17 mouse cellular contexts compared by ENCODE assay signal in the genomic region with DNA sequence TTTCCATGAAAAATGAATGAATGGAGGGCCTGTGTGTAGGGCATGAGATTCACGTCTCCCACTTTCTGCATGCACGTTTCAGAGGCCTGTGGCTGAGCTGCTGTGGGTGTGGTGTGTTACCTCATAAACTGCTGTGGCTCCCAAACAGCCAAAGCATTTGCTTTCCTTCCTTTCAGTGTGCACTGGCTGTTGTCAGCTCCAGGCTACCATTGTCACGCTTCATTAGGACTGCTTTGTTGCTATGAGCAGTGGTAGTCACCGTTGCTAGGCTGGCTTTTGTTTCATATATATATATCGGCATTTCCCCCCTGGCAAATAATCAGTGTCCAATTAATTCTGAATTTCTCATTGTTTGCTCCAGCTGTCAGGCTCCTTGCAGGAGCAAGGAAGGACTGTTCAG.
A peak's percentile ranks its signal among the peaks of the same experiment; 100 is the strongest.
DNase-seq lines count a peak whose midpoint lies in the region; ATAC-seq and TF ChIP-seq lines count a peak whose summit lies in the region.
"Had no signal": no experiment of that assay in that cellular context is flagged by ENCODE, and none has a peak within 500 bp of the region (broad histone marks: within the 10 kb centered on the region; RNA-seq: fewer than 3 reads in every experiment).

No protein-coding gene starts in this region.

- intact Hi-C loops in gastrocnemius, postnatal 36 days (cut with DNase I), result no loop called here

- H3K4me1 ChIP-seq in lung, embryonic 14.5 days (ENCODE audit: insufficient read depth), result no peaks in the 10 kb centered on the region
- peaks cover 4% of the 10 kb centered on the region for H3K4me1 ChIP-seq in hindbrain, embryonic 11.5 days (replicated peaks; ENCODE audit: control insufficient read depth, insufficient read depth, low read length)
- H3K4me1 ChIP-seq in midbrain, embryonic 13.5 days (replicated peaks), result peaks cover 30% of the 10 kb centered on the region
- H3K4me1 ChIP-seq in kidney, adult 2 months (ENCODE audit: control insufficient read depth, insufficient read depth, low read length), result no peaks in the 10 kb centered on the region
- H3K4me1 ChIP-seq: liver, embryonic 13.5 days had no signal

- no peak for TF ChIP-seq POLR2A in kidney, adult 2 months (IDR thresholded peaks at IDR 0.05; ENCODE audit: low read depth, low read length)

- no peak overlapping the region for H3K27ac ChIP-seq in lung, embryonic 14.5 days (ENCODE audit: low read depth)
- peak overlapping the region; percentile 33 for H3K27ac ChIP-seq in hindbrain, embryonic 11.5 days (ENCODE audit: low read depth, low read length)
- H3K27ac ChIP-seq in midbrain, embryonic 13.5 days, result peak overlapping the region; percentile 71
- no peak overlapping the region for H3K27ac ChIP-seq in kidney, adult 2 months (ENCODE audit: insufficient read depth, low read depth, low read length)
- H3K27ac ChIP-seq: liver, embryonic 13.5 days had no signal

- H3K9me3 ChIP-seq in lung, embryonic 14.5 days (ENCODE audit: low read depth, low read length), result no peaks in the 10 kb centered on the region
- no peaks in the 10 kb centered on the region for H3K9me3 ChIP-seq in hindbrain, embryonic 11.5 days (ENCODE audit: control insufficient read depth, low read length)
- no peaks in the 10 kb centered on the region for H3K9me3 ChIP-seq in midbrain, embryonic 13.5 days

- no peak overlapping the region for H3K9ac ChIP-seq in lung, embryonic 14.5 days
- H3K9ac ChIP-seq in hindbrain, embryonic 11.5 days (ENCODE audit: low read depth, low read length), result no peak overlapping the region
- H3K9ac ChIP-seq in midbrain, embryonic 13.5 days (replicated peaks), result no peak overlapping the region
- H3K9ac ChIP-seq: liver, embryonic 13.5 days had no signal

- H3K36me3 ChIP-seq in lung, embryonic 14.5 days (ENCODE audit: insufficient read depth), result no peaks in the 10 kb centered on the region
- no peaks in the 10 kb centered on the region for H3K36me3 ChIP-seq in hindbrain, embryonic 11.5 days (ENCODE audit: control insufficient read depth, insufficient read depth, low read length)
- H3K36me3 ChIP-seq in midbrain, embryonic 13.5 days, result no peaks in the 10 kb centered on the region
- no peaks in the 10 kb centered on the region for H3K36me3 ChIP-seq in kidney, adult 2 months (ENCODE audit: control insufficient read depth, insufficient read depth, low read length)
- H3K36me3 ChIP-seq: liver, embryonic 13.5 days had no signal

- ATAC-seq in lung, embryonic 14.5 days (ENCODE audit: insufficient read depth), result no peak
- peak; percentile 93 for ATAC-seq in hindbrain, embryonic 11.5 days (ENCODE audit: low FRiP score)
- peak; percentile 88 for ATAC-seq in midbrain, embryonic 13.5 days
- ATAC-seq: intestine, embryonic 16.5 days had no signal

- H3K4me3 ChIP-seq in lung, embryonic 14.5 days (ENCODE audit: low read depth, low read length), result no peak overlapping the region
- H3K4me3 ChIP-seq in hindbrain, embryonic 11.5 days (ENCODE audit: low read depth, low read length), result no peak overlapping the region
- no peak overlapping the region for H3K4me3 ChIP-seq in midbrain, embryonic 13.5 days (replicated peaks)
- no peak overlapping the region for H3K4me3 ChIP-seq in kidney, adult 2 months (ENCODE audit: insufficient read depth, low read depth, low read length)
- H3K4me3 ChIP-seq: liver, embryonic 13.5 days had no signal

- H3K27me3 ChIP-seq in lung, embryonic 14.5 days (ENCODE audit: insufficient read depth, low read length), result no peaks in the 10 kb centered on the region
- no peaks in the 10 kb centered on the region for H3K27me3 ChIP-seq in hindbrain, embryonic 11.5 days (ENCODE audit: control insufficient read depth, insufficient read depth, low read length)
- no peaks in the 10 kb centered on the region for H3K27me3 ChIP-seq in midbrain, embryonic 13.5 days
- H3K27me3 ChIP-seq in kidney, adult 2 months (replicated peaks; ENCODE audit: control insufficient read depth, insufficient read depth, low read length), result no peaks in the 10 kb centered on the region
- H3K27me3 ChIP-seq: liver, embryonic 13.5 days had no signal

- TF ChIP-seq CTCF in lung, embryonic 14.5 days (IDR thresholded peaks at IDR 0.05; ENCODE audit: low read depth), result no peak
- TF ChIP-seq CTCF in kidney, adult 2 months (conservative IDR thresholded peaks at IDR 0.05; ENCODE audit: insufficient read depth, insufficient read length, low read depth, low read length), result no peak

- no peak overlapping the region for H3K4me2 ChIP-seq in lung, embryonic 14.5 days
- H3K4me2 ChIP-seq in hindbrain, embryonic 11.5 days (replicated peaks; ENCODE audit: low read depth, low read length), result no peak overlapping the region
- no peak overlapping the region for H3K4me2 ChIP-seq in midbrain, embryonic 13.5 days (replicated peaks)
- H3K4me2 ChIP-seq: liver, embryonic 13.5 days had no signal

- peak; percentile 1 for DNase-seq in lung, embryonic 14.5 days
- DNase-seq in lung, postnatal 36 days, result no peak
- DNase-seq in hindbrain, embryonic 11.5 days (ENCODE audit: low spot score), result peak; percentile 74
- DNase-seq in retina, embryonic 14.5 days (ENCODE audit: low spot score), result peak; percentile 72
- no peak for DNase-seq in kidney, adult 2 months
- DNase-seq in MN1 (ENCODE audit: low spot score), result no peak
- no peak for DNase-seq in gastrocnemius, postnatal 36 days
- DNase-seq: adrenal gland, postnatal 25 days; cerebellum, adult 11 months; heart, adult 18-20 months; heart, postnatal 10 days; liver, embryonic 13.5 days; lung, postnatal 4 days; right cerebral cortex, postnatal 25 days; thymus, adult 2 months had no signal

- WGBS in lung, embryonic 14.5 days, result 61% methylated on average over 5 of the region's 5 CpGs
- WGBS in hindbrain, embryonic 11.5 days, result 22% methylated on average over 5 of the region's 5 CpGs
- 7% methylated on average over 5 of the region's 5 CpGs for WGBS in midbrain, embryonic 13.5 days
- 27% methylated on average over 5 of the region's 5 CpGs for WGBS in kidney, adult 2 months

Comparison
In these comparisons a context has a peak if more than half of its experiments do, and no peak if none do; other contexts are left out.
1. DNase-seq: peak in lung, embryonic 14.5 days (single experiment), hindbrain, embryonic 11.5 days (single experiment) and retina, embryonic 14.5 days (single experiment); none in lung, postnatal 36 days (single experiment), kidney, adult 2 months (single experiment), MN1 (single experiment) and gastrocnemius, postnatal 36 days (0 of 2).
2. H3K27ac ChIP-seq: peak in hindbrain, embryonic 11.5 days (single experiment) and midbrain, embryonic 13.5 days (single experiment); none in lung, embryonic 14.5 days (single experiment) and kidney, adult 2 months (single experiment).